Mouse (Mus musculus) heart, adult 10 weeks (tissue): Measurements from ENCODE around the gene Tsg101. TPM values are rescaled to one million over a fixed set of nuclear protein-coding genes. Genes with fewer than 3 reads are reported as not detected.

Experiments
- polyA plus RNA-seq: library from polyadenylated mRNA; stranded (reverse); fragments of 350-450 nt; fragmentation: Illumina TruSeq; extraction: RNeasy Lipid Tissue Mini Kit (QIAGEN cat#74804); gene quantifications from one replicate; pipeline ENCODE4 v1.2.3, GENCODE M21; 2014; ENCODE audit warnings: low read depth, low replicate concordance

Gene Tsg101
- 83.4 TPM for polyA plus RNA-seq

GRCm38 (mm10) chr7:46919551-46920176 lies at the start of gene Tsg101:
TSS of gene Tsg101 (minus strand) at chr7:46919969.

GRCm38 (mm10) chr7:46957831-46958691 lies 38.3 kb upstream of the Tsg101 start, which contains the start of gene Uevld:
TSS of gene Uevld (minus strand) at chr7:46958527.

GRCm38 (mm10) chr7:46860996-46861395 lies 58.8 kb downstream of the Tsg101 start, which contains the start of gene Ldhc:
TSS of gene Ldhc (plus strand) at chr7:46861203.

GRCm38 (mm10) chr7:46840787-46841525 lies 78.8 kb downstream of the Tsg101 start, which contains the start of gene Ldha:
TSS of gene Ldha (plus strand) at chr7:46841475.

Other genes starting within 250 kb of the Tsg101 start
- gene Tph1, start 247.4 kb downstream of the Tsg101 start, polyA plus RNA-seq: not detected
- gene Saal1, start 209.3 kb downstream of the Tsg101 start, polyA plus RNA-seq: 3.7 TPM
- gene Saa3, start 204.3 kb downstream of the Tsg101 start, polyA plus RNA-seq: not detected
- not detected for gene Saa4, start 187.4 kb downstream of the Tsg101 start, polyA plus RNA-seq
- gene Saa1, start 177.0 kb downstream of the Tsg101 start, polyA plus RNA-seq: not detected
- gene Saa2, start 168.2 kb downstream of the Tsg101 start, polyA plus RNA-seq: not detected
- 10.8 TPM for gene Hps5, start 123.9 kb downstream of the Tsg101 start, polyA plus RNA-seq
- gene Gtf2h1, start 123.9 kb downstream of the Tsg101 start, polyA plus RNA-seq: 17.5 TPM
- gene Ldha, start 78.5 kb downstream of the Tsg101 start, polyA plus RNA-seq: 788 TPM
- gene Ldhc, start 58.8 kb downstream of the Tsg101 start, polyA plus RNA-seq: not detected
- gene Uevld, start 38.6 kb upstream of the Tsg101 start, polyA plus RNA-seq: 6.5 TPM
- gene Gm9999, start 63.6 kb upstream of the Tsg101 start, polyA plus RNA-seq: not detected
- gene Spty2d1, start 88.4 kb upstream of the Tsg101 start, polyA plus RNA-seq: 6.7 TPM
- 23.6 TPM for gene Tmem86a, start 130.6 kb upstream of the Tsg101 start, polyA plus RNA-seq
- not detected for gene Ptpn5, start 213.7 kb upstream of the Tsg101 start, polyA plus RNA-seq